ENCODE assay signal across 10 mouse cellular contexts in genomic region chr11:87701108-87701507, GRCm38 (mm10).
"Had no signal": no experiment of that assay in that cellular context is flagged by ENCODE, and none has a peak within 500 bp of the region (broad histone marks: within the 10 kb centered on the region; RNA-seq: fewer than 3 reads in every experiment).

No protein-coding gene starts in this region.

- ATAC-seq: hindbrain, postnatal 0 days; midbrain, embryonic 16.5 days had no signal

- H3K36me3 ChIP-seq: limb, embryonic 15.5 days; midbrain, embryonic 12.5 days; neural tube, embryonic 13.5 days had no signal

- H3K27me3 ChIP-seq: limb, embryonic 15.5 days; midbrain, embryonic 12.5 days; neural tube, embryonic 13.5 days had no signal

- H3K9me3 ChIP-seq: limb, embryonic 15.5 days; midbrain, embryonic 12.5 days; neural tube, embryonic 13.5 days had no signal

- H3K27ac ChIP-seq: hindbrain, postnatal 0 days; limb, embryonic 15.5 days; midbrain, embryonic 12.5 days; neural tube, embryonic 13.5 days had no signal

- H3K4me2 ChIP-seq: limb, embryonic 15.5 days; midbrain, embryonic 12.5 days; neural tube, embryonic 13.5 days had no signal

- H3K9ac ChIP-seq: limb, embryonic 15.5 days; midbrain, embryonic 12.5 days; neural tube, embryonic 13.5 days had no signal

- DNase-seq: kidney, adult 2 months; kidney, postnatal 25 days; lung, postnatal 4 days; retina, postnatal 1 day; thymus, postnatal 4 days had no signal

- H3K4me3 ChIP-seq: limb, embryonic 15.5 days; midbrain, embryonic 12.5 days; neural tube, embryonic 13.5 days had no signal

- H3K4me1 ChIP-seq: midbrain, embryonic 12.5 days; neural tube, embryonic 13.5 days had no signal
